Mouse (Mus musculus) megakaryocyte, embryonic 14.5 days (primary cell): ENCODE data around the gene Pum1. TPM values are rescaled to one million over a fixed set of nuclear protein-coding genes. Genes with fewer than 3 reads are reported as not detected.
A peak's percentile ranks its signal among the peaks of the same experiment; 100 is the strongest.
"Not testable (repeated sequence)": the region's sequence is repeated elsewhere in the genome, so short reads cannot be mapped to it uniquely, and the experiment has no call there.

ENCODE experiments used
- H3K27me3 ChIP-seq: replicated peaks from 2 replicates; pipeline ENCODE3; 2012; ENCODE audit warnings: inconsistent platforms
- H3K36me3 ChIP-seq: replicated peaks from 2 replicates; pipeline ENCODE3; 2012; ENCODE audit warnings: low read length, inconsistent platforms, mixed read lengths
- H3K4me1 ChIP-seq: 2 replicates; pipeline ENCODE4 v1.6.1; 2012; ENCODE audit warnings: inconsistent platforms
- H3K4me3 ChIP-seq: replicated peaks from 2 replicates; pipeline ENCODE3; 2012; ENCODE audit warnings: moderate library complexity, mild to moderate bottlenecking, inconsistent platforms
- H3K9me3 ChIP-seq: 2 replicates; pipeline ENCODE4 v1.6.1; 2012; ENCODE audit warnings: inconsistent platforms
- FLI1 ChIP-seq: IDR thresholded peaks from 2 replicates; pipeline ENCODE4 v1.6.1; 2012; ENCODE audit warnings: low read length, inconsistent platforms, mixed read lengths
- GATA1 ChIP-seq: IDR thresholded peaks from 3 replicates; pipeline ENCODE4 v1.6.1; 2012; ENCODE audit warnings: mixed read lengths, low read length, inconsistent platforms, borderline replicate concordance
- polyA plus RNA-seq: library from polyadenylated mRNA; stranded (reverse); fragments of >175 nt; gene quantifications from 2 replicates; pipeline ENCODE4 v1.2.3, GENCODE M21; 2012; ENCODE audit warnings: low replicate concordance; ENCODE audit not compliant: insufficient read depth

Pum1 gene
- polyA plus RNA-seq, 1 experiment, result 7.0 TPM

DNA sequence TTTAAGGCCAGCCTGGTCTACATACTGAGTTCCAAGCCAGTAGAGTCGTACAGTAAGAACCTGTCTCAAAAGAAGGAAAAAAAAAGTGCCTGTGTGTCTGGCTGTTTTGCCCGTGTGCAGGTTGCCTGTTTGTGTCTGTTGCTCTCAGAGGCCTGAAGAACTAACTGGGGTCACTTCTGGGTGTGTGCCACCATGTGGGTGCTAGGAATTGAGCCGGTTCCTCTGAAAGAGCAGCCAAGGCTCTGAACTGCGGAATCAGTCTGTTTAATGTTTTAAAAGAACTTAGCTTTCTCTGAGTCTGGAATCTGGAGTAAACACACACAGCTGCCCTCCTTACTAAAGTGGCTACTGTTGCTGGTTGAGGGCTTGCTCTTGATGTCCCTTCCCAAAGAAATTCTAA lies 11.8 kb upstream of the Pum1 start:
- Histone ChIP-seq H3K4me3 (no peak overlapping the region), H3K9me3 (no peaks in the 10 kb centered on the region)

DNA sequence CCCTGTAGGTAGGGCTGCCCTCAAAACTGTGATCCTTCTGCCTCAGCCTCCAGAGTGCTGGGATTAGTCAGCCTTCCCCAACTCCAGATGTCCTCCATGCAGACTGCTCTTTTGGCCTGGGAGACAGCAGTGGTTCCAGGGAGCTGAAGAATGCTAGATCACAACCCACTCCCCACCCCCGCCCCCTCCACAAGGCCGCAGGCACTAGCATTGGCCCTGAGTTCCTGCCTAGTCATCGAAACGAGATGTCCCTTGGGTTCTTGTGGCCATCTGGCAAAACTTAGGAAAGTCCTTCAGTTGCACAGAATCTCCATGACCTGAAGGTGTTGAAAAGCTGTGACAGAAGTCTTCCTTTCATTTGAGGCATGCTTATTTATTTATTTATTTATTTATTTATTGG lies 10.6 kb upstream of the Pum1 start:
- peaks cover 6% of the 10 kb centered on the region for H3K27me3 ChIP-seq
- H3K36me3 ChIP-seq, result no peaks in the 10 kb centered on the region
- H3K9me3 ChIP-seq, result no peaks in the 10 kb centered on the region
- TF ChIP-seq FLI1, result no peak
- TF ChIP-seq GATA1, result no peak
- peaks cover 30% of the 10 kb centered on the region for H3K4me1 ChIP-seq
- no peak overlapping the region for H3K4me3 ChIP-seq

More for the DNA sequence above, 11.8 kb upstream of the Pum1 start:
- H3K36me3 ChIP-seq, result no peaks in the 10 kb centered on the region
- H3K27me3 ChIP-seq, result peaks cover 9% of the 10 kb centered on the region
- peaks cover 31% of the 10 kb centered on the region for H3K4me1 ChIP-seq
- no peak for TF ChIP-seq GATA1
- TF ChIP-seq FLI1, result no peak

DNA sequence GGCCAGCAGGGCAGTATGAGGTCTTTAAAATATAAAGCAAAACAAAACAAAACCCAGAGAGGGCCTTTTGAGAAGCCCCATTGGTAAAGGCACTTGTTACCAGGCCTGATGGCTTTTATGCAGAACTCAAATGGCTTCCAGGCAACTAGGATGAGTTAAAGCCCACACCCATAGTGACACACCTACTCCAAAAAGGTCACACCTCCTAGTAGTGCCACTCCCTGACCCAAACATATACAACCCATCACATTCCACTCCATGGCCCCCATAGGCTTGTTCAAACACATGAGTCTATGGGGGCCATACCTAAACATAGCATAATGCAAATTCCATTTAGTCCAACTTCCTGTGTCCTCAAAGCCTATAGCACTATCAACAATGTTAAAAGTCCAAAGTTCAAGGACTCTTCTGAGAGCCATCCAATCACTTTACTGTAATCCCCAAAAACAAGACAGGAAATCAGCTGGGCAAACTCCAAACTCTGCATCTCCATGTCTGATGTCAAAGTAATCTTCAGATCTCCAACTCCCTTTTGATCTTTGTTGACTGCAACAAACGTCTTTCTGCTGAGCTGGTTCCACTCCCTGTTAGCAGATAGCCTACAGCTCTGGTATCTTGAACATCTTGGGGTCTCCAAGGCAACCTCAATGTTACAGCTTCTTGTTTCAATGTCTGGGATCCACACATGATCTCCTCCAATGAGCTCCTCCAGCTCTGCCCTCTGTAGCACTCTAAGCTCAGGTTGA lies 5.1 kb upstream of the Pum1 start:
- Histone ChIP-seq H3K4me3 (no peak overlapping the region), H3K4me1 (peaks cover 39% of the 10 kb centered on the region)
- TF ChIP-seq FLI1 (no peak), GATA1 (no peak)

DNA sequence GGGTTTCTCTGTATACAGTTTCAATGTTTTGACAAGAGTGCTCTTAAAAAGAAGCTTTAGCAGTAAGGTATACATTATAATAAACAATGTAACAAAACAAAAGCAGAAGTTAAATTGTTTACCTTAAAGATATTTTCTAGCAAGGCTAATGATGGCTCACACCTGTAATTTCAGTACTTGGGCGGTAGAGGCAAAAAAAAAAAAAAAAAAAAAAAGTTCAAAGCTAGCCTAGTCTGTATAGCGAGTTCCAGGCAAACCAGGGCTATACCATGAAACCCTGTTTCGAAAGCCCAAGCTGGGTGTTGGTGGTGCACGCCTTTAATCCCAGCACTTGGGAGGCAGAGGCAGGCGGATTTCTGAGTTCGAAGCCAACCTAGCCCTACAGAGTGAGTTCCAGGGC lies 3.7 kb upstream of the Pum1 start:
- no peaks in the 10 kb centered on the region for H3K27me3 ChIP-seq
- no peaks in the 10 kb centered on the region for H3K9me3 ChIP-seq
- no peaks in the 10 kb centered on the region for H3K36me3 ChIP-seq
- H3K4me3 ChIP-seq, result no peak overlapping the region
- H3K4me1 ChIP-seq, result peaks cover 28% of the 10 kb centered on the region
- TF ChIP-seq FLI1 (no peak), GATA1 (no peak)

More for the DNA sequence above, 5.1 kb upstream of the Pum1 start:
- H3K27me3 ChIP-seq, result no peaks in the 10 kb centered on the region
- H3K36me3 ChIP-seq, result no peaks in the 10 kb centered on the region
- H3K9me3 ChIP-seq, result no peaks in the 10 kb centered on the region

DNA sequence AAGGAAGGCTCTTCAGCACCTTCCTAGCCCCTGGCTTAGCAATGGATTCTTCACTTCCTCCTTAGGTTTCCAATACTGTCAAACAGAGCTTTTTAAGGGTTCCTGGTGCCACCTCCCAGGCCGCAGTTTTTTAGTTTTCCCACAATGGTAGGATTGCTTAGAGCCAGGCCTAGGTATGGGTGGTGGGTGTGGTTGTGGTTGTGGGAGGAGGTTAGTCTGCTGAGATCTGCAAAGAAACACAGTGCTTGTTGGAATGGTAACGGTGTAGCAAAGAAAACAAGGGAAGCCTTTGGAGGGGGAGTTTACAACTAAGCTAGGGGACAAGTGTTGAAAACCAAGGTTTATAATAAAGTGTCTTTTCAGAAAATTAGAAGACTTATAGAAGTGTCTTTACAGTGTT lies 3.0 kb upstream of the Pum1 start:
- H3K9me3 ChIP-seq, result no peaks in the 10 kb centered on the region
- peaks cover 22% of the 10 kb centered on the region for H3K4me1 ChIP-seq
- no peak overlapping the region for H3K4me3 ChIP-seq
- no peaks in the 10 kb centered on the region for H3K36me3 ChIP-seq
- no peaks in the 10 kb centered on the region for H3K27me3 ChIP-seq
- no peak for TF ChIP-seq FLI1
- no peak for TF ChIP-seq GATA1

DNA sequence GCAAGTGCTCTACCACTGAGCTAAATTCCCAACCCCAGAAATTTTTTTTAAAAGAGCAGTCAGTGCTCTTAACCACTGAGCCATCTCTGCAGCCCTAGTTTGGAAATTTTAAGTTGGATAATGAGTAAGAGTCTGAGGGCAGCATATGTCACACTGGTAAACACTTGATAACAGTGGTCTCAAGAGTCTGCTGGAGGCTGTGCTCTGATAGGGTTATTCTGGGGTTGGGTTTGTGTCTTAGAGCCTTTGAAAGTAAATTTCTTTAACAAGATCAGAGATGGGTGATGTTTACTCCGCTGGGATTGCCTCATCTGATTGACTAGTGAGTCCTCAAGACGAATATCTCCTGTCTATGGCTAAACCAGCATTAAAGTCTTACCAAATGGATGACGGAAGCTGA lies 2.0 kb upstream of the Pum1 start:
- H3K9me3 ChIP-seq, result no peaks in the 10 kb centered on the region
- H3K4me3 ChIP-seq, result no peak overlapping the region
- H3K4me1 ChIP-seq, result peaks cover 28% of the 10 kb centered on the region
- no peaks in the 10 kb centered on the region for H3K36me3 ChIP-seq
- TF ChIP-seq FLI1 (no peak), GATA1 (no peak)
- no peaks in the 10 kb centered on the region for H3K27me3 ChIP-seq

DNA sequence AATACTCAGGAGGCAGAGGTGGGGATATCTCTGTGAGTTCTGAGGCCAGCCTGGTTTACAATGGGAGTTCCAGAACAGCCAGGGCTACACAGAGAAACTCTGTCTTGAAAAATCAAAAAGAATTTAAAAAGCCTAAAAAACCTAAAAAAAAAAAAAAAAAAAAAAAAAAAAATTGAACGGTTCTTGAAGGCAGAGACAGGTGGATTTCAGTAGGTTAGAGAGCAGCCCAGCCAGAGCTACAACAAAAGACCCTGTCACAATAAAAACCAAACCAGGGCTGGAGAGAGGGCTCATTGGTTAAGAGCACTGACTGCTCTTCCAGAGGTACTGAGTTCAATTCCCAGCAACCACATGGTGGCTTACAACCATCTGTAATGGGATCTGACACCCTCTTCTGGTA lies 816 bp upstream of the Pum1 start:
- H3K27me3 ChIP-seq, H3K36me3 ChIP-seq, H3K9me3 ChIP-seq: not testable (repeated sequence)
- peaks cover 37% of the 10 kb centered on the region for H3K4me1 ChIP-seq
- H3K4me3 ChIP-seq, result peak overlapping the region; percentile 97

DNA sequence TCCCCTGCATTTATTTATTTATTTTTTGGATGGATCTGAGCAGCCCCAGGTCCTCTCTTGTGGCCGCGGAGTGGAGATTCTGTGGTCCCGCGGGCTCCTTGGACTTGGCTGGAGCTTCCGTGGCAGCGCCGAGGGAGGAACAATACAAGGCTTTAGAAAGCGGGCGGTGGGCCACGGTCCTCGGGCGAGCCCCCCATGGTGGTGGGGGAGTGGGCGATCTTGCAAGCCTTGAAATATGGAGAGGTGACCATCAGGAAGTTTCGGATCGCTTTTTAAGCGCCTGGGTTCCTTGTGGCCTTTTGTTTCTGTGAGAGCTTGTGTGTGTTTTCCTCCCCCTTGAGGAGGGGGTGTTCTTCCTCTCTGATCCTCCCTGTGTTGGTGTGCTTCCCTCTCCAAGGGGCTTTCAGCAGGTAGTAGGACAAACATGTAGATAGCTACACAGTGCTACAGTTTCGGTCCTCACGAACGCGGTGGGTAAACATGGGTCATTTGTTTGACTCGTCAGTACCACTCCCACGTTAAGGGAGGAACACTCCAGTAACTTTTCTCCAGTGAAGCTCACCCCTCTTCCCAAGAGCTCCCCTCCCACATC lies 785 bp downstream of the Pum1 start:
- H3K36me3 ChIP-seq, result peaks cover 8% of the 10 kb centered on the region
- no peaks in the 10 kb centered on the region for H3K9me3 ChIP-seq
- peaks cover 53% of the 10 kb centered on the region for H3K4me1 ChIP-seq
- H3K27me3 ChIP-seq, result no peaks in the 10 kb centered on the region
- peak overlapping the region; percentile 97 for H3K4me3 ChIP-seq
- TF ChIP-seq GATA1 (no peak), FLI1 (no peak)

DNA sequence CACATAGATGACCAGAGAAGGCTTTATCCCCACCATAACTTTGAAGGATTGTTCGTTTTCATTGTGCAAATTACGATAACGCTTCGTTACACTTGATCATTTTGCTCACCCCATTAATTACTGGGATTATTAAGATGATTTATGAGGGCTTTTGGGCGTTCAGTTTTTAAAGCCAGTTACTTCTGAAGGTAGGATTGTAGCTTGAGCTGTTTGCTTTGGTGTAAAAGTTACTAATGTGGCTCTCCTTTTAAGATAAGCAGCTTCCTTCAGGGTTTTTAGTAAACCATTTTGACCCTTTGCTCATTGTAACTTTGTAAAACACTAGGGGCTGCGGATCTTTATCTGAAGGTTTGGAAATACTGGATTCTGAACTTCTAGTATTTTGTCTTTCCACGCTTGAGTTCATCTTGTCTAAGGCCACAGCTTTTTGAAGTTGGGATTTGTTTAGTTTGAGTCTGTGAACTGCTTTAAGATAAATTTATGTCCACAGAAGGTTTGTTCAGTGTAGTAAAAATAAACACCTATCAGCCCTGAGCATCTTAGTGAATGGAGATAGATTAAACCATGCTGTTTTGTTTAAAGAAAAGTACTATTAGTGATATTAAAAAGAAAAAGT lies 1.4 kb downstream of the Pum1 start:
- TF ChIP-seq GATA1 (no peak), FLI1 (no peak)
- H3K27me3 ChIP-seq, result no peaks in the 10 kb centered on the region
- no peaks in the 10 kb centered on the region for H3K9me3 ChIP-seq
- peaks cover 14% of the 10 kb centered on the region for H3K36me3 ChIP-seq
- peaks cover 57% of the 10 kb centered on the region for H3K4me1 ChIP-seq
- peak overlapping the region; percentile 97 for H3K4me3 ChIP-seq

DNA sequence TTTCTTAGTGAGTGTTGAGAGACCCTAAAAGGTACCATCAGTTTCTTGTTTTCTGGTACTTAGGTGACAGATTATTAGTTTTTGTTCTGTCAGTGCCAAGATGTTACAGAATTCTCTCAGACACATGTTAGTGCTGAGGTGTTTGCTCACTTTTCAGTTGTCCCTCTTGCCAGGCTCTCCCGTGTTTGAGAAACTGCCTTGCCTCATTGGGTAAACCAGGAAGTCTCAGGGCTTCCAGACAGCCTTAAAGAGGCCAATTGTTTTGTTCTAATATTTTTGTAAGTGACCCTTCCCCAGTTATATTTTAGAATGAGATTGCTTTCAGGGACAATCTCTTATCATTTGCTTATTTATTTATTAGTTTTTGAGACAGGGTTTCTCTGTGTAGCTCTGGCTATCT lies 2.1 kb downstream of the Pum1 start:
- H3K4me1 ChIP-seq, result peaks cover 57% of the 10 kb centered on the region
- no peaks in the 10 kb centered on the region for H3K27me3 ChIP-seq
- no peaks in the 10 kb centered on the region for H3K9me3 ChIP-seq
- peak overlapping the region; percentile 97 for H3K4me3 ChIP-seq
- peaks cover 16% of the 10 kb centered on the region for H3K36me3 ChIP-seq
- TF ChIP-seq GATA1, result no peak
- no peak for TF ChIP-seq FLI1
